15 mouse cellular contexts compared by ENCODE assay signal in the genomic region with DNA sequence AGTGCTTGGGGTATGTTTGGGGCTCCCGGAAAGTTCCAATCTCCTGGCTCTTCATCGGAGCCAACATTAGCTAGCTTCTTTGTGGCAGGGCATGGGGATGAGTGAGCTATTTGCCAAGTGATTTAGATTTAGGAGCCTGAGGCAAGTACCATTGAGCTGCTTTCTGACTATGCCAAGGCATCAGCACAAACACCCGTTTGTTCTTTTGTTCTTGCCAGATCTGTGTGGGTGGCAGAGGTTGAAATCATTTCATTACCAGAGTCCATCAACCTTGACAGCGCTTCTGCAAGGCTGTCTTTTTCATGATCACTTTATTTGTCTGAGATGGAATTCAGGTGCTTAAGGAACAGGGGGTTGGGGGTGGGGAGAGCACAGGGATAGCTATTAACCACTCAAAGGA.
DNase-seq lines count a peak whose midpoint lies in the region; ATAC-seq lines count a peak whose summit lies in the region.
"Had no signal": no experiment of that assay in that cellular context is flagged by ENCODE, and none has a peak within 500 bp of the region (broad histone marks: within the 10 kb centered on the region; RNA-seq: fewer than 3 reads in every experiment).

No protein-coding gene starts in this region.

- H3K27me3 ChIP-seq in hindbrain, embryonic 14.5 days (ENCODE audit: control insufficient read depth, insufficient read depth, low read length) = no peaks in the 10 kb centered on the region
- H3K27me3 ChIP-seq in hindbrain, embryonic 12.5 days = no peaks in the 10 kb centered on the region
- H3K27me3 ChIP-seq in midbrain, embryonic 15.5 days (replicated peaks) = no peaks in the 10 kb centered on the region

- WGBS in hindbrain, embryonic 14.5 days = 50% methylated on average over 4 of the region's 4 CpGs
- WGBS in hindbrain, embryonic 12.5 days = 63% methylated on average over 4 of the region's 4 CpGs
- 48% methylated on average over 4 of the region's 4 CpGs for WGBS in midbrain, embryonic 15.5 days

- no peak overlapping the region for H3K9ac ChIP-seq in hindbrain, embryonic 14.5 days
- H3K9ac ChIP-seq in hindbrain, embryonic 12.5 days = no peak overlapping the region
- H3K9ac ChIP-seq in midbrain, embryonic 15.5 days = no peak overlapping the region
- H3K9ac ChIP-seq: lung, embryonic 14.5 days had no signal

- no peak overlapping the region for H3K4me2 ChIP-seq in hindbrain, embryonic 14.5 days (replicated peaks)
- no peak overlapping the region for H3K4me2 ChIP-seq in hindbrain, embryonic 12.5 days (replicated peaks)
- H3K4me2 ChIP-seq in midbrain, embryonic 15.5 days = no peak overlapping the region
- H3K4me2 ChIP-seq: lung, embryonic 14.5 days had no signal

- no peak for DNase-seq in cerebellum, postnatal 14 days
- peak; percentile 27 for DNase-seq in hindbrain, embryonic 14.5 days (ENCODE audit: low spot score)
- DNase-seq in Muller cell, postnatal 12 days (ENCODE audit: inconsistent ontology term) = peak; percentile 87
- no peak for DNase-seq in heart, postnatal 10 days
- no peak for DNase-seq in layer of hippocampus, adult 11-12 months (ENCODE audit: low spot score)
- DNase-seq: gastrocnemius, adult 2 months; heart, postnatal 4 days; kidney, adult 18-20 months; liver; lung, embryonic 14.5 days; thymus, postnatal 25 days had no signal

- ATAC-seq in cerebellum, adult (ENCODE audit: insufficient number of reproducible peaks, low FRiP score, low TSS enrichment) = peak; percentile 20; the same call in 1 of the 2 replicates
- peak; percentile 55; the same call in 1 of the 2 replicates for ATAC-seq in hindbrain, embryonic 14.5 days (ENCODE audit: low FRiP score)
- no peak for ATAC-seq in hindbrain, embryonic 12.5 days (ENCODE audit: low FRiP score)
- peak; percentile 30; the same call in 1 of the 2 replicates for ATAC-seq in midbrain, embryonic 15.5 days (replicated peaks)

- H3K36me3 ChIP-seq in hindbrain, embryonic 14.5 days (replicated peaks; ENCODE audit: control insufficient read depth, insufficient read depth) = no peaks in the 10 kb centered on the region
- H3K36me3 ChIP-seq in hindbrain, embryonic 12.5 days = no peaks in the 10 kb centered on the region
- no peaks in the 10 kb centered on the region for H3K36me3 ChIP-seq in midbrain, embryonic 15.5 days (replicated peaks)

- H3K9me3 ChIP-seq in hindbrain, embryonic 14.5 days (ENCODE audit: control insufficient read depth, low read length) = no peaks in the 10 kb centered on the region
- no peaks in the 10 kb centered on the region for H3K9me3 ChIP-seq in hindbrain, embryonic 12.5 days (replicated peaks)
- no peaks in the 10 kb centered on the region for H3K9me3 ChIP-seq in midbrain, embryonic 15.5 days

- H3K4me3 ChIP-seq in hindbrain, embryonic 14.5 days (replicated peaks; ENCODE audit: low read length) = no peak overlapping the region
- H3K4me3 ChIP-seq in hindbrain, embryonic 12.5 days = no peak overlapping the region
- H3K4me3 ChIP-seq in midbrain, embryonic 15.5 days = no peak overlapping the region
- H3K4me3 ChIP-seq: gastrocnemius, adult 2 months; layer of hippocampus, adult 2 months had no signal

- intact Hi-C loops in heart, postnatal 10 days (cut with DNase I) = no loop called here

- H3K27ac ChIP-seq in hindbrain, embryonic 14.5 days = no peak overlapping the region
- H3K27ac ChIP-seq in hindbrain, embryonic 12.5 days = no peak overlapping the region
- H3K27ac ChIP-seq in midbrain, embryonic 15.5 days = no peak overlapping the region
- H3K27ac ChIP-seq: gastrocnemius, adult 2 months; layer of hippocampus, adult 2 months had no signal

- peaks cover 8% of the 10 kb centered on the region; the same call in 1 of the 2 replicates for H3K4me1 ChIP-seq in hindbrain, embryonic 14.5 days (replicated peaks; ENCODE audit: control insufficient read depth, insufficient read depth, low read length)
- H3K4me1 ChIP-seq in hindbrain, embryonic 12.5 days = peaks cover 4% of the 10 kb centered on the region; the same call in 1 of the 2 replicates
- no peaks in the 10 kb centered on the region for H3K4me1 ChIP-seq in midbrain, embryonic 15.5 days

Comparison
In these comparisons a context has a peak if more than half of its experiments do, and no peak if none do; other contexts are left out.
1. DNase-seq: peak in hindbrain, embryonic 14.5 days (single experiment) and Muller cell, postnatal 12 days (single experiment); none in cerebellum, postnatal 14 days (0 of 2), heart, postnatal 10 days (0 of 2) and layer of hippocampus, adult 11-12 months (single experiment).